Mouse (Mus musculus): ENCODE measurements at regions not wholly inside any gene's neighbourhood (a gene's known extent, or its start where the extent isn't known, plus 50 kb on each side); places are given as distances from the start of the nearest gene placed in this dataset.

GRCm38 (mm10) chr10:126521836-126522815, 379.0 kb downstream of the Atp23 start:
- H3K4me3 ChIP-seq (replicated peaks; ENCODE audit: low read length): no peak overlapping the region

GRCm38 (mm10) chr10:126520973-126521372, 380.2 kb downstream of the Atp23 start:
- peaks cover 11% of the 10 kb centered on the region for H3K4me1 ChIP-seq (ENCODE audit: control insufficient read depth, insufficient read depth, low read length)
- no peaks in the 10 kb centered on the region for H3K27me3 ChIP-seq (ENCODE audit: control insufficient read depth, insufficient read depth, low read length)
- no peak overlapping the region for H3K4me2 ChIP-seq (replicated peaks; ENCODE audit: low read depth, low read length, severe bottlenecking)
- H3K9me3 ChIP-seq (ENCODE audit: control insufficient read depth, low read length): no peaks in the 10 kb centered on the region
- no peak overlapping the region for H3K4me3 ChIP-seq (replicated peaks; ENCODE audit: low read length)
- WGBS: 67% methylated on average over 9 of the region's 9 CpGs
- DNase-seq (ENCODE audit: low spot score): no peak
- no peak overlapping the region for H3K27ac ChIP-seq (replicated peaks; ENCODE audit: low read depth, low read length)
- no peak overlapping the region for H3K9ac ChIP-seq (ENCODE audit: low read depth, low read length, severe bottlenecking)
- TF ChIP-seq POLR2A (IDR thresholded peaks at IDR 0.05; ENCODE audit: borderline replicate concordance, extremely low read depth, insufficient read depth, insufficient read length): no peak
- no peaks in the 10 kb centered on the region for H3K36me3 ChIP-seq (ENCODE audit: control insufficient read depth, insufficient read depth, low read length)
- ATAC-seq (ENCODE audit: low FRiP score, low read depth): no peak; the same call in 1 of the 2 replicates

More at GRCm38 (mm10) chr10:126521836-126522815, 379.0 kb downstream of the Atp23 start:
- Histone ChIP-seq H3K27ac (replicated peaks; ENCODE audit: low read depth, low read length) (peak overlapping the region; percentile 53), H3K9ac (ENCODE audit: low read depth, low read length, severe bottlenecking) (no peak overlapping the region), H3K4me1 (ENCODE audit: control insufficient read depth, insufficient read depth, low read length) (peaks cover 11% of the 10 kb centered on the region), H3K36me3 (ENCODE audit: control insufficient read depth, insufficient read depth, low read length) (no peaks in the 10 kb centered on the region), H3K27me3 (ENCODE audit: control insufficient read depth, insufficient read depth, low read length) (no peaks in the 10 kb centered on the region), H3K4me2 (replicated peaks; ENCODE audit: low read depth, low read length, severe bottlenecking) (no peak overlapping the region), H3K9me3 (ENCODE audit: control insufficient read depth, low read length) (no peaks in the 10 kb centered on the region)
- ATAC-seq (ENCODE audit: low FRiP score, low read depth) (peak; percentile 56), DNase-seq (ENCODE audit: low spot score) (peak; percentile 72)
- TF ChIP-seq POLR2A (IDR thresholded peaks at IDR 0.05; ENCODE audit: borderline replicate concordance, extremely low read depth, insufficient read depth, insufficient read length): no peak
- WGBS: 18% methylated on average over 7 of the region's 7 CpGs

- Histone ChIP-seq H3K9me3 (ENCODE audit: control insufficient read depth, low read length) (no peaks in the 10 kb centered on the region), H3K9ac (ENCODE audit: low read depth, low read length, severe bottlenecking) (no peak overlapping the region), H3K27ac (replicated peaks; ENCODE audit: low read depth, low read length) (no peak overlapping the region), H3K4me2 (replicated peaks; ENCODE audit: low read depth, low read length, severe bottlenecking) (no peak overlapping the region), H3K4me3 (replicated peaks; ENCODE audit: low read length) (no peak overlapping the region), H3K4me1 (ENCODE audit: control insufficient read depth, insufficient read depth, low read length) (no peaks in the 10 kb centered on the region), H3K36me3 (ENCODE audit: control insufficient read depth, insufficient read depth, low read length) (no peaks in the 10 kb centered on the region), H3K27me3 (ENCODE audit: control insufficient read depth, insufficient read depth, low read length) (no peaks in the 10 kb centered on the region)
- 51% methylated on average over 7 of the region's 7 CpGs for WGBS
- peak; percentile 44 for ATAC-seq (ENCODE audit: low FRiP score, low read depth)
- DNase-seq (ENCODE audit: low spot score): peak; percentile 34
- TF ChIP-seq POLR2A (IDR thresholded peaks at IDR 0.05; ENCODE audit: borderline replicate concordance, extremely low read depth, insufficient read depth, insufficient read length): no peak
These were observed 388.0 kb downstream of the Atp23 start for GRCm38 (mm10) chr10:126513185-126513584.

GRCm38 (mm10) chr10:126511511-126511910, 389.6 kb downstream of the Atp23 start:
- ATAC-seq (ENCODE audit: low FRiP score, low read depth): no peak

GRCm38 (mm10) chr10:126505988-126506387, 395.2 kb downstream of the Atp23 start:
- Histone ChIP-seq H3K9ac (ENCODE audit: low read depth, low read length, severe bottlenecking) (no peak overlapping the region), H3K9me3 (ENCODE audit: control insufficient read depth, low read length) (no peaks in the 10 kb centered on the region), H3K27ac (replicated peaks; ENCODE audit: low read depth, low read length) (no peak overlapping the region), H3K4me2 (replicated peaks; ENCODE audit: low read depth, low read length, severe bottlenecking) (no peak overlapping the region), H3K4me3 (replicated peaks; ENCODE audit: low read length) (no peak overlapping the region), H3K36me3 (ENCODE audit: control insufficient read depth, insufficient read depth, low read length) (no peaks in the 10 kb centered on the region), H3K4me1 (ENCODE audit: control insufficient read depth, insufficient read depth, low read length) (no peaks in the 10 kb centered on the region), H3K27me3 (ENCODE audit: control insufficient read depth, insufficient read depth, low read length) (no peaks in the 10 kb centered on the region)
- no peak for TF ChIP-seq POLR2A (IDR thresholded peaks at IDR 0.05; ENCODE audit: borderline replicate concordance, extremely low read depth, insufficient read depth, insufficient read length)
- ATAC-seq (ENCODE audit: low FRiP score, low read depth): no peak
- WGBS: 75% methylated on average over 5 of the region's 5 CpGs
- DNase-seq (ENCODE audit: low spot score): no peak

More at GRCm38 (mm10) chr10:126511511-126511910, 389.6 kb downstream of the Atp23 start:
- 98% methylated on average over 10 of the region's 10 CpGs for WGBS
- DNase-seq (ENCODE audit: low spot score): no peak
- Histone ChIP-seq H3K9me3 (ENCODE audit: control insufficient read depth, low read length) (no peaks in the 10 kb centered on the region), H3K4me1 (ENCODE audit: control insufficient read depth, insufficient read depth, low read length) (no peaks in the 10 kb centered on the region), H3K4me2 (replicated peaks; ENCODE audit: low read depth, low read length, severe bottlenecking) (no peak overlapping the region), H3K4me3 (replicated peaks; ENCODE audit: low read length) (no peak overlapping the region), H3K9ac (ENCODE audit: low read depth, low read length, severe bottlenecking) (no peak overlapping the region), H3K27me3 (ENCODE audit: control insufficient read depth, insufficient read depth, low read length) (no peaks in the 10 kb centered on the region), H3K27ac (replicated peaks; ENCODE audit: low read depth, low read length) (no peak overlapping the region), H3K36me3 (ENCODE audit: control insufficient read depth, insufficient read depth, low read length) (no peaks in the 10 kb centered on the region)
- no peak for TF ChIP-seq POLR2A (IDR thresholded peaks at IDR 0.05; ENCODE audit: borderline replicate concordance, extremely low read depth, insufficient read depth, insufficient read length)
